Mouse (Mus musculus) retina, postnatal 1 day (tissue): ENCODE measurements at regions not wholly inside any gene's neighbourhood (a gene's known extent, or its start where the extent isn't known, plus 50 kb on each side); places are given as distances from the start of the nearest gene placed in this dataset.
A peak's percentile ranks its signal among the peaks of the same experiment; 100 is the strongest.

ENCODE experiments used
- DNase-seq: peaks from one replicate; pipeline ENCODE4 v3.0.0-alpha.2; 2012

GRCm38 (mm10) chr17:14539651-14540050 lies 154.4 kb downstream of the Thbs2 start:
- no peak for DNase-seq

GRCm38 (mm10) chr17:14539191-14539590 lies 154.8 kb downstream of the Thbs2 start:
- no peak for DNase-seq

- no peak for DNase-seq
Observed at GRCm38 (mm10) chr17:14538527-14538926, 155.5 kb downstream of the Thbs2 start.

- DNase-seq = no peak
Observed at GRCm38 (mm10) chr17:14532979-14533314, 161.1 kb downstream of the Thbs2 start.

GRCm38 (mm10) chr17:14532298-14532978 lies 161.6 kb downstream of the Thbs2 start:
- no peak for DNase-seq

GRCm38 (mm10) chr17:14531796-14532195 lies 162.2 kb downstream of the Thbs2 start:
- no peak for DNase-seq

- no peak for DNase-seq
Observed at GRCm38 (mm10) chr17:14527691-14528090, 166.3 kb downstream of the Thbs2 start.

- no peak for DNase-seq
Observed at GRCm38 (mm10) chr17:14525255-14525654, 168.8 kb downstream of the Thbs2 start.

GRCm38 (mm10) chr17:14524426-14525236 lies 169.4 kb downstream of the Thbs2 start:
- peak; percentile 78 for DNase-seq

GRCm38 (mm10) chr17:14522011-14522410 lies 172.0 kb downstream of the Thbs2 start:
- DNase-seq = no peak

GRCm38 (mm10) chr17:14520565-14520964 lies 173.5 kb downstream of the Thbs2 start:
- peak; percentile 78 for DNase-seq

GRCm38 (mm10) chr17:14519367-14519766 lies 174.7 kb downstream of the Thbs2 start:
- no peak for DNase-seq

GRCm38 (mm10) chr17:14518216-14518615 lies 175.8 kb downstream of the Thbs2 start:
- DNase-seq = no peak

- no peak for DNase-seq
Observed at GRCm38 (mm10) chr17:14517368-14517767, 176.7 kb downstream of the Thbs2 start.

GRCm38 (mm10) chr17:14516097-14516496 lies 177.9 kb downstream of the Thbs2 start:
- peak; percentile 66 for DNase-seq

- no peak for DNase-seq
Observed at GRCm38 (mm10) chr17:14513454-14513853, 180.6 kb downstream of the Thbs2 start.

- DNase-seq = no peak
Observed at GRCm38 (mm10) chr17:14510486-14510885, 183.5 kb downstream of the Thbs2 start.

- no peak for DNase-seq
Observed at GRCm38 (mm10) chr17:14507111-14507510, 186.9 kb downstream of the Thbs2 start.

GRCm38 (mm10) chr17:14506123-14506522 lies 187.9 kb downstream of the Thbs2 start:
- no peak for DNase-seq

- no peak for DNase-seq
Observed at GRCm38 (mm10) chr17:14505415-14505814, 188.6 kb downstream of the Thbs2 start.

- DNase-seq = no peak
Observed at GRCm38 (mm10) chr17:14503670-14504069, 190.4 kb downstream of the Thbs2 start.

GRCm38 (mm10) chr17:14501341-14501740 lies 192.7 kb downstream of the Thbs2 start:
- DNase-seq = no peak

GRCm38 (mm10) chr17:14497086-14497485 lies 196.9 kb downstream of the Thbs2 start:
- DNase-seq = no peak

GRCm38 (mm10) chr17:14493751-14494320 lies 200.2 kb downstream of the Thbs2 start:
- no peak for DNase-seq
